Mouse (Mus musculus): ENCODE results near the gene Gm47969. TPM values are rescaled to one million over a fixed set of nuclear protein-coding genes. Genes with fewer than 3 reads are reported as not detected.

The Gm47969 gene
- polyA plus RNA-seq, 1 experiment from 2014 or later, result not detected

Other genes starting within 250 kb of the Gm47969 start
- gene Agfg1, start 205.4 kb upstream of the Gm47969 start, polyA plus RNA-seq (2014; fragmentation: Nextera tagmentation; extraction: Ambion mirVana), result 47.2 and 54.4 TPM in 2 replicates
- gene A030005L19Rik, start 131.6 kb upstream of the Gm47969 start, polyA plus RNA-seq (2014; fragmentation: Nextera tagmentation; extraction: Ambion mirVana), result 0.20 TPM in 1 of 2 replicates, not detected in the other
- gene A030014E15Rik, start 120.0 kb upstream of the Gm47969 start, polyA plus RNA-seq (2014; fragmentation: Nextera tagmentation; extraction: Ambion mirVana), result not detected in 2 replicates
- gene Gm6217, start 113.5 kb upstream of the Gm47969 start, polyA plus RNA-seq (2014; fragmentation: Nextera tagmentation; extraction: Ambion mirVana), result not detected in 2 replicates
- gene A030003K21Rik, start 101.5 kb upstream of the Gm47969 start, polyA plus RNA-seq (2014; fragmentation: Nextera tagmentation; extraction: Ambion mirVana), result not detected in 2 replicates
- gene Gm7544, start 88.9 kb upstream of the Gm47969 start, polyA plus RNA-seq (2014; fragmentation: Nextera tagmentation; extraction: Ambion mirVana), result not detected in 2 replicates
- gene Gm47955, start 84.6 kb upstream of the Gm47969 start, polyA plus RNA-seq (2014; fragmentation: Nextera tagmentation; extraction: Ambion mirVana), result not detected in 2 replicates
- not detected in 2 replicates for gene Gm47959, start 44.4 kb upstream of the Gm47969 start, polyA plus RNA-seq (2014; fragmentation: Nextera tagmentation; extraction: Ambion mirVana)
- gene Slc19a3, start 6.5 kb upstream of the Gm47969 start, polyA plus RNA-seq (2014; fragmentation: Nextera tagmentation; extraction: Ambion mirVana), result 0.20 and 0.34 TPM in 2 replicates
- gene Krtap28-10, start 2.5 kb upstream of the Gm47969 start, polyA plus RNA-seq (2014; fragmentation: Nextera tagmentation; extraction: Ambion mirVana), result not detected in 2 replicates
- not detected in 2 replicates for gene A030005K14Rik, start 14.4 kb downstream of the Gm47969 start, polyA plus RNA-seq (2014; fragmentation: Nextera tagmentation; extraction: Ambion mirVana)
- gene Krtap28-13, start 16.0 kb downstream of the Gm47969 start, polyA plus RNA-seq (2014; fragmentation: Nextera tagmentation; extraction: Ambion mirVana), result not detected in 2 replicates
- gene Ccl20, start 71.8 kb downstream of the Gm47969 start, polyA plus RNA-seq (2014; fragmentation: Nextera tagmentation; extraction: Ambion mirVana), result not detected in 2 replicates
- 0.63 and 0.83 TPM in 2 replicates for gene Daw1, start 114.8 kb downstream of the Gm47969 start, polyA plus RNA-seq (2014; fragmentation: Nextera tagmentation; extraction: Ambion mirVana)

Data from hindbrain, embryonic 11.5 days (tissue).